Mouse (Mus musculus) stomach, postnatal 0 days (tissue): ENCODE data around the gene Itgam. TPM values are rescaled to one million over a fixed set of nuclear protein-coding genes. Genes with fewer than 3 reads are reported as not detected.
A peak's percentile ranks its signal among the peaks of the same experiment; 100 is the strongest.

Experiments
- ATAC-seq: fragments of 200-750 bp; cut with Nextera tagmentation; 2 replicates; pipeline ENCODE4 v1.8.0; 2017; ENCODE audit not compliant: low FRiP score, low TSS enrichment
- DNase-seq: peaks from one replicate; pipeline ENCODE4 v3.0.0-alpha.2; 2016; ENCODE audit warnings: low spot score
- H3K27ac ChIP-seq: fragments of 300-500 bp; sonication (generic); replicated peaks from 2 replicates; pipeline ENCODE4 v1.5.1; 2014; ENCODE audit warnings: mild to moderate bottlenecking, control low read depth
- H3K27me3 ChIP-seq: fragments of 300-500 bp; sonication (generic); 2 replicates; pipeline ENCODE4 v1.6.1; 2014; ENCODE audit warnings: low read length; ENCODE audit not compliant: control insufficient read depth, insufficient read depth
- H3K36me3 ChIP-seq: fragments of 300-500 bp; sonication (generic); 2 replicates; pipeline ENCODE4 v1.6.1; 2014; ENCODE audit warnings: low read length, mixed read lengths; ENCODE audit not compliant: control insufficient read depth, insufficient read depth
- H3K4me1 ChIP-seq: fragments of 300-500 bp; sonication (generic); replicated peaks from 2 replicates; pipeline ENCODE4 v1.6.1; 2014; ENCODE audit warnings: antibody characterized with exemption; ENCODE audit not compliant: control insufficient read depth, insufficient read depth
- H3K4me2 ChIP-seq: fragments of 300-500 bp; sonication (generic); replicated peaks from 2 replicates; pipeline ENCODE4 v1.6.1; 2014; ENCODE audit warnings: low read depth, mild to moderate bottlenecking, control low read depth, moderate library complexity
- H3K4me3 ChIP-seq: fragments of 300-500 bp; sonication (generic); 2 replicates; pipeline ENCODE4 v1.5.1; 2014; ENCODE audit warnings: low read depth, low read length, control low read depth
- H3K9ac ChIP-seq: fragments of 300-500 bp; sonication (generic); 2 replicates; pipeline ENCODE4 v1.6.1; 2014; ENCODE audit warnings: mild to moderate bottlenecking, low read length, control low read depth, mixed read lengths
- H3K9me3 ChIP-seq: fragments of 300-500 bp; sonication (generic); 2 replicates; pipeline ENCODE4 v1.6.1; 2016; ENCODE audit warnings: low read length; ENCODE audit not compliant: control insufficient read depth
- CTCF ChIP-seq: IDR thresholded peaks from 2 replicates; pipeline ENCODE4 v1.5.1; 2016; ENCODE audit warnings: antibody characterized with exemption, low read depth, mild to moderate bottlenecking, moderate library complexity
- EP300 ChIP-seq: optimal IDR thresholded peaks from 2 replicates; pipeline ENCODE3; 2016; ENCODE audit warnings: antibody characterized with exemption
- WGBS: fragments of 180-500 bp; shearing (Covaris S2); extraction: QIAGEN DNeasy Blood & Tissue Kit; methylation state at CpG from one replicate; pipeline ENCODE4 v1.1.7; 2014; 5-methylcytosine and 5-hydroxymethylcytosine counted together
- polyA plus RNA-seq: library from polyadenylated mRNA; unstranded; fragments of >200 nt; fragmentation: Nextera tagmentation; extraction: Ambion mirVana; gene quantifications from 2 replicates; pipeline ENCODE4 v1.2.1, GENCODE M21; 2015

Itgam gene
- polyA plus RNA-seq, 1 experiment from 2014 or later = 0.91 TPM

DNA sequence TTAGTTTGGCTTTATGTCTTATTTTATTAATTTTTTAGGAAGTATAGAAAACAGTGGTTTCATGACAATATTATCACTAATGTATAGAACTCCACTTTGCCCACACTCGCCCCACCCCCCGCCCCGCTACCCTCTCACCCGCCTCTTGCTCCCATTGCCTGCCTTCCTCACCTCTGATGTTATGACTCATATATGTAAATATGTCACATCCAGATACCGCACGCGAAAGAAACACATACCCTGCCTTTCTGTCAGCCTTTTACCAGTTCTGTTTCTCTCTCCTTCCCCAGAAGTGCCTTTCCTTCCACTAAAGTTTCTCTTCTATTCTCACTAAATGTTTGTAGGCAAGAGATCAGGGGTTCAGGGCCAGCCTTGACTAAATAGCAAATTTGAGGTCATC, 104.0 kb downstream of the Itgam start:
- no peak overlapping the region for H3K9ac ChIP-seq
- H3K27ac ChIP-seq = no peak overlapping the region
- no peaks in the 10 kb centered on the region for H3K36me3 ChIP-seq
- H3K4me1 ChIP-seq = no peaks in the 10 kb centered on the region
- peak; percentile 60; the same call in 1 of the 2 replicates for ATAC-seq
- H3K9me3 ChIP-seq = no peaks in the 10 kb centered on the region
- peak; percentile 31 for DNase-seq
- H3K4me2 ChIP-seq = no peak overlapping the region
- H3K27me3 ChIP-seq = no peaks in the 10 kb centered on the region
- no peak for TF ChIP-seq EP300
- TF ChIP-seq CTCF = no peak
- no peak overlapping the region for H3K4me3 ChIP-seq
- WGBS = 47% methylated on average over 7 of the region's 7 CpGs

Other genes with a start within 250 kb of the Itgam start
- gene Stx4a, start 238.3 kb upstream of the Itgam start, polyA plus RNA-seq = 28.4 and 28.8 TPM in 2 replicates
- 0.80 and 1.2 TPM in 2 replicates for gene Stx1b, start 238.1 kb upstream of the Itgam start, polyA plus RNA-seq
- gene Zfp646, start 186.4 kb upstream of the Itgam start, polyA plus RNA-seq = 3.6 and 3.8 TPM in 2 replicates
- gene Zfp668, start 185.8 kb upstream of the Itgam start, polyA plus RNA-seq = 6.5 and 6.6 TPM in 2 replicates
- gene Prss53, start 171.7 kb upstream of the Itgam start, polyA plus RNA-seq = 0.23 and 0.35 TPM in 2 replicates
- not detected in 2 replicates for gene Gm21974, start 167.2 kb upstream of the Itgam start, polyA plus RNA-seq
- 123 and 130 TPM in 2 replicates for gene Vkorc1, start 167.0 kb upstream of the Itgam start, polyA plus RNA-seq
- gene Bckdk, start 158.6 kb upstream of the Itgam start, polyA plus RNA-seq = 102 and 106 TPM in 2 replicates
- 15.1 and 16.6 TPM in 2 replicates for gene Kat8, start 150.1 kb upstream of the Itgam start, polyA plus RNA-seq
- gene Prss8, start 132.5 kb upstream of the Itgam start, polyA plus RNA-seq = 77.4 and 85.3 TPM in 2 replicates
- gene Prss36, start 115.9 kb upstream of the Itgam start, polyA plus RNA-seq = 9.1 and 9.7 TPM in 2 replicates
- gene Fus, start 95.2 kb upstream of the Itgam start, polyA plus RNA-seq = 124 and 130 TPM in 2 replicates
- gene Pycard, start 68.8 kb upstream of the Itgam start, polyA plus RNA-seq = 266 and 273 TPM in 2 replicates
- 0.38 and 0.52 TPM in 2 replicates for gene Trim72, start 58.7 kb upstream of the Itgam start, polyA plus RNA-seq
- gene Gm49368, start within 50 bp of the Itgam start, polyA plus RNA-seq = not detected in 2 replicates
- gene Itgax, start 66.9 kb downstream of the Itgam start, polyA plus RNA-seq = 0.19 and 0.22 TPM in 2 replicates
- gene Itgad, start 91.7 kb downstream of the Itgam start, polyA plus RNA-seq = not detected in 2 replicates
- gene Cox6a2, start 143.7 kb downstream of the Itgam start, polyA plus RNA-seq = 0.24 and 0.46 TPM in 2 replicates
- 10.7 and 12.4 TPM in 2 replicates for gene Armc5, start 174.7 kb downstream of the Itgam start, polyA plus RNA-seq
- gene 9130023H24Rik, start 175.4 kb downstream of the Itgam start, polyA plus RNA-seq = 4.6 and 5.0 TPM in 2 replicates
- 167 and 178 TPM in 2 replicates for gene Tgfb1i1, start 184.2 kb downstream of the Itgam start, polyA plus RNA-seq
- gene Slc5a2, start 203.0 kb downstream of the Itgam start, polyA plus RNA-seq = 0.63 and 1.0 TPM in 2 replicates
- 17.0 and 19.4 TPM in 2 replicates for gene BC017158, start 235.5 kb downstream of the Itgam start, polyA plus RNA-seq